Mouse (Mus musculus) bone marrow, adult 2 months (tissue): ENCODE data around the gene Armc12.

Source experiments
- CTCF ChIP-seq: fragments of 200-500 bp; IDR thresholded peaks from 2 replicates; pipeline ENCODE4 v1.5.1; 2011; ENCODE audit warnings: low read length, control low read depth; ENCODE audit not compliant: control insufficient read depth, insufficient read depth
- POLR2A ChIP-seq: fragments of 200-500 bp; IDR thresholded peaks from 2 replicates; pipeline ENCODE4 v1.6.1; 2011; ENCODE audit warnings: low read depth, mild to moderate bottlenecking, control low read depth, low read length, borderline replicate concordance; ENCODE audit not compliant: control insufficient read depth

GRCm38 (mm10) chr17:28485446-28485948 is 45.1 kb upstream of the Armc12 start:
- TF ChIP-seq CTCF: no peak
- TF ChIP-seq POLR2A: peak; percentile 24; the same call in 1 of the 2 replicates
